Mouse (Mus musculus): Measurements from ENCODE around the gene Olfr510.
"Not testable (repeated sequence)": the region's sequence is repeated elsewhere in the genome, so short reads cannot be mapped to it uniquely, and the experiment has no call there.

Gene Olfr510

GRCm38 (mm10) chr7:108666118-108666517 lies at the start of gene Olfr510:
TSS of gene Olfr510 (plus strand) at chr7:108666418.
- no peak for DNase-seq

GRCm38 (mm10) chr7:108616781-108617180 lies 49.4 kb upstream of the Olfr510 start:
- not testable (repeated sequence) for DNase-seq

GRCm38 (mm10) chr7:108621514-108621913 lies 44.7 kb upstream of the Olfr510 start, which contains the start of gene Olfr507:
TSS of gene Olfr507 (plus strand) at chr7:108621814.
- DNase-seq: no peak

- no peak for DNase-seq
These were observed 36.5 kb upstream of the Olfr510 start, which contains the start of gene Olfr508 for GRCm38 (mm10) chr7:108629694-108630093. TSS of gene Olfr508 (plus strand) at chr7:108629994.

GRCm38 (mm10) chr7:108651806-108652205 lies 14.4 kb upstream of the Olfr510 start, which contains the start of gene Olfr509:
TSS of gene Olfr509 (minus strand) at chr7:108651906.
- DNase-seq: no peak

- no peak for DNase-seq
These were observed 3.8 kb upstream of the Olfr510 start for GRCm38 (mm10) chr7:108662419-108662818.

GRCm38 (mm10) chr7:108671058-108671457 lies 4.8 kb downstream of the Olfr510 start:
- no peak for DNase-seq

- DNase-seq: no peak
These were observed 12.7 kb downstream of the Olfr510 start for GRCm38 (mm10) chr7:108678886-108679285.

GRCm38 (mm10) chr7:108713020-108713419 lies 46.8 kb downstream of the Olfr510 start, which contains the start of gene Olfr512:
TSS of gene Olfr512 (plus strand) at chr7:108713320.
- no peak for DNase-seq

All from kidney, adult 8-10 months (tissue).